Mouse (Mus musculus) E14TG2a.4 (cell line): ENCODE measurements around the gene Krtap2-4.

Experiments used
- CTCF ChIP-seq: conservative IDR thresholded peaks from 2 replicates; pipeline ENCODE4 v1.5.1; 2014; ENCODE audit warnings: low read length
- NANOG ChIP-seq: IDR thresholded peaks from 2 replicates; pipeline ENCODE4 v1.6.1; 2014; ENCODE audit warnings: borderline replicate concordance, low read length, mixed read lengths

GRCm38 (mm10) chr11:99650136-99650535, 35.5 kb upstream of the Krtap2-4 start, which contains the start of gene Gm11555:
- TF ChIP-seq CTCF (no peak), NANOG (no peak)
